Mouse (Mus musculus): Measurements from ENCODE around the gene Arl5b. TPM values are rescaled to one million over a fixed set of nuclear protein-coding genes. Genes with fewer than 3 reads are reported as not detected.

The Arl5b gene
- polyA plus RNA-seq, 1 experiment, result 2.1 TPM

GRCm38 (mm10) chr2:15064380-15065269 lies 15.4 kb downstream of the Arl5b start:
- no peak for DNase-seq (ENCODE audit: low read depth in 1 of 2, low spot score in 2 of 2)
- Histone ChIP-seq H3K27me3 (ENCODE audit: control insufficient read depth, insufficient read depth, low read length) (no peaks in the 10 kb centered on the region), H3K36me3 (ENCODE audit: control insufficient read depth, insufficient read depth, low read length) (peaks cover 1% of the 10 kb centered on the region; the same call in 1 of the 2 replicates), H3K4me1 (ENCODE audit: control insufficient read depth, insufficient read depth, insufficient read length) (no peaks in the 10 kb centered on the region), H3K27ac (ENCODE audit: insufficient read depth, low read length) (no peak overlapping the region), H3K4me3 (ENCODE audit: extremely low read depth, insufficient read depth, insufficient read length) (no peak overlapping the region)
- 87% methylated on average over 7 of the region's 7 CpGs for WGBS
- TF ChIP-seq POLR2A (IDR thresholded peaks at IDR 0.05; ENCODE audit: low read depth, low read length) (no peak), CTCF (IDR thresholded peaks at IDR 0.05; ENCODE audit: extremely low read depth, insufficient read depth, insufficient read length, insufficient replicate concordance) (no peak)

- TF ChIP-seq CTCF (IDR thresholded peaks at IDR 0.05; ENCODE audit: extremely low read depth, insufficient read depth, insufficient read length, insufficient replicate concordance), result no peak
- no peak for TF ChIP-seq POLR2A (IDR thresholded peaks at IDR 0.05; ENCODE audit: low read depth, low read length)
- 84% methylated on average over 2 of the region's 2 CpGs for WGBS
Measured at GRCm38 (mm10) chr2:15065447-15065846, 16.3 kb downstream of the Arl5b start.

DNA sequence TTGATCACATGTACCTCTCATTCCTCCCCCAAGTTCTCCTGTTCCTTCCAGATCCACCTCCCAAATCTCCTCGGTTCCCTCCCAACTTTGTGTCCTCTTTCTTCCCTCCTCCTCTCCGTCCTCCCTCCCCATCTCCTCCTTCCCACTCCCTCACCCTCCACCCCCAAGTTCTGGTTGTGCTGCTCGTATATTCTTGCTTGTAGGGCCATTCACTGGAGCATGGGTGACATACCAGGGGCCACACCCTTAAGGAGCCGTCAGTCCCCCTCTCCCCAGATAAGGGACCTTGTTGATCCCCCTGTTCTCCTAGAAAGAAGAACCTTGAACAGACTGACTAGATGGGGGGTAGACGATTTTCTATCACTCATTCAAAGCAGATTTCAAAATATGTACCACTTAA lies 17.9 kb downstream of the Arl5b start:
- TF ChIP-seq POLR2A (IDR thresholded peaks at IDR 0.05; ENCODE audit: low read depth, low read length) (no peak), CTCF (IDR thresholded peaks at IDR 0.05; ENCODE audit: extremely low read depth, insufficient read depth, insufficient read length, insufficient replicate concordance) (no peak)
- WGBS, result 89% methylated on average over 5 of the region's 5 CpGs
- Histone ChIP-seq H3K4me1 (ENCODE audit: control insufficient read depth, insufficient read depth, insufficient read length) (no peaks in the 10 kb centered on the region), H3K36me3 (ENCODE audit: control insufficient read depth, insufficient read depth, low read length) (peaks cover 3% of the 10 kb centered on the region; the same call in 1 of the 2 replicates), H3K27ac (ENCODE audit: insufficient read depth, low read length) (no peak overlapping the region), H3K4me3 (ENCODE audit: extremely low read depth, insufficient read depth, insufficient read length) (no peak overlapping the region), H3K27me3 (ENCODE audit: control insufficient read depth, insufficient read depth, low read length) (no peaks in the 10 kb centered on the region)
- no peak for DNase-seq (ENCODE audit: low read depth in 1 of 2, low spot score in 2 of 2)

More at GRCm38 (mm10) chr2:15065447-15065846, 16.3 kb downstream of the Arl5b start:
- Histone ChIP-seq H3K27me3 (ENCODE audit: control insufficient read depth, insufficient read depth, low read length) (no peaks in the 10 kb centered on the region), H3K27ac (ENCODE audit: insufficient read depth, low read length) (no peak overlapping the region), H3K4me1 (ENCODE audit: control insufficient read depth, insufficient read depth, insufficient read length) (no peaks in the 10 kb centered on the region), H3K36me3 (ENCODE audit: control insufficient read depth, insufficient read depth, low read length) (peaks cover 3% of the 10 kb centered on the region; the same call in 1 of the 2 replicates), H3K4me3 (ENCODE audit: extremely low read depth, insufficient read depth, insufficient read length) (no peak overlapping the region)
- no peak for DNase-seq (ENCODE audit: low read depth in 1 of 2, low spot score in 2 of 2)

DNA sequence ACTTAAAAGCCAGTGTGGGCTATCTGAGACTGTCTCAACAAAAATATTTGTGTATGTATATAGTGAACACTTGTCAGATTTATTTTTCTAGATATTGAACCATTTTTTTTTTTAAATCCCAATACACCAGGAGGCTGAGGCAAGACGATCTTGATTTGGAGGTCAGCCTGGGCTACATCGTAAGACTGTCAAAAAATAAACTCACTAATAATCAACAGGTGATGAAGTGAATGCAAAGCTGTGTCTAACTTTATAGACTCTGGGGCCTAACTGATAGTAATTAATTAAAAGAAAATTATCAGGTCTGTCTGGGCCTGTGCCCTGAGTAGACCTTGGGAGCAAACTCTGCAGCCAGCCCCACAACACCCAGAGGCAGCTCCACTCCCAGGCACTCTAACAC lies 34.5 kb downstream of the Arl5b start:
- no peaks in the 10 kb centered on the region for H3K4me1 ChIP-seq (ENCODE audit: control insufficient read depth, insufficient read depth, insufficient read length)
- WGBS, result 94% methylated on average over 2 of the region's 2 CpGs
- no peaks in the 10 kb centered on the region for H3K27me3 ChIP-seq (ENCODE audit: control insufficient read depth, insufficient read depth, low read length)
- H3K4me3 ChIP-seq (ENCODE audit: extremely low read depth, insufficient read depth, insufficient read length), result no peak overlapping the region
- H3K27ac ChIP-seq (ENCODE audit: insufficient read depth, low read length), result no peak overlapping the region
- TF ChIP-seq POLR2A (IDR thresholded peaks at IDR 0.05; ENCODE audit: low read depth, low read length), result no peak
- TF ChIP-seq CTCF (IDR thresholded peaks at IDR 0.05; ENCODE audit: extremely low read depth, insufficient read depth, insufficient read length, insufficient replicate concordance), result no peak
- H3K36me3 ChIP-seq (ENCODE audit: control insufficient read depth, insufficient read depth, low read length), result peaks cover 6% of the 10 kb centered on the region
- DNase-seq (ENCODE audit: low read depth in 1 of 2, low spot score in 2 of 2), result no peak

DNA sequence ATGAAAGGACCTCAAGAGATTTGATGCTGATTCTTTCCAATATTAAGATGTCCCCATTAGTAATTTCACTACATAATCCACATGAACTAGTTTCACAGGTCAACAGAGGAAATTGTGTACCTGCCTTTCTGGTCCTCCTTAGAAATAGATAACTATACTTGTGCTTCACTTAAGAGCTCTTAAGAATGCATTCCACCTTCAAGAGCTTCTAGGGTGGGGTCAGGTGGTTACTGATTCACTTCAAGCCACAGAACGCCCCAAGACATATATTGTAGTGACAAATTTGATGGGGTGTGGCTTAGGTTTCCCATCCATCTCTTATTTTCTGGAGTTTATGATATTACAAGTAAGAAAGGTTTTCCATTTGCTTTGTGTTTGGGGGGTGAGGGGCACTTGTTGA lies 38.1 kb downstream of the Arl5b start:
- 86% methylated on average over 1 of the region's 1 CpGs for WGBS
- no peak for DNase-seq (ENCODE audit: low read depth in 1 of 2, low spot score in 2 of 2)
- Histone ChIP-seq H3K4me1 (ENCODE audit: control insufficient read depth, insufficient read depth, insufficient read length) (no peaks in the 10 kb centered on the region), H3K36me3 (ENCODE audit: control insufficient read depth, insufficient read depth, low read length) (no peaks in the 10 kb centered on the region), H3K27me3 (ENCODE audit: control insufficient read depth, insufficient read depth, low read length) (no peaks in the 10 kb centered on the region), H3K4me3 (ENCODE audit: extremely low read depth, insufficient read depth, insufficient read length) (no peak overlapping the region), H3K27ac (ENCODE audit: insufficient read depth, low read length) (no peak overlapping the region)
- no peak for TF ChIP-seq CTCF (IDR thresholded peaks at IDR 0.05; ENCODE audit: extremely low read depth, insufficient read depth, insufficient read length, insufficient replicate concordance)
- no peak for TF ChIP-seq POLR2A (IDR thresholded peaks at IDR 0.05; ENCODE audit: low read depth, low read length)

GRCm38 (mm10) chr2:15096514-15097090 lies 47.4 kb downstream of the Arl5b start:
- H3K27ac ChIP-seq (ENCODE audit: insufficient read depth, low read length), result no peak overlapping the region
- H3K4me3 ChIP-seq (ENCODE audit: extremely low read depth, insufficient read depth, insufficient read length), result no peak overlapping the region
- no peaks in the 10 kb centered on the region for H3K4me1 ChIP-seq (ENCODE audit: control insufficient read depth, insufficient read depth, insufficient read length)
- no peaks in the 10 kb centered on the region for H3K27me3 ChIP-seq (ENCODE audit: control insufficient read depth, insufficient read depth, low read length)
- no peak for DNase-seq (ENCODE audit: low read depth in 1 of 2, low spot score in 2 of 2)
- H3K36me3 ChIP-seq (ENCODE audit: control insufficient read depth, insufficient read depth, low read length), result no peaks in the 10 kb centered on the region
- WGBS, result 52% methylated on average over 3 of the region's 3 CpGs
- no peak for TF ChIP-seq POLR2A (IDR thresholded peaks at IDR 0.05; ENCODE audit: low read depth, low read length)
- no peak for TF ChIP-seq CTCF (IDR thresholded peaks at IDR 0.05; ENCODE audit: extremely low read depth, insufficient read depth, insufficient read length, insufficient replicate concordance)
